Mouse (Mus musculus): ENCODE measurements around the gene Calcb. TPM values are rescaled to one million over a fixed set of nuclear protein-coding genes. Genes with fewer than 3 reads are reported as not detected.
"Not testable (repeated sequence)": the region's sequence is repeated elsewhere in the genome, so short reads cannot be mapped to it uniquely, and the experiment has no call there.

Calcb gene
- polyA plus RNA-seq, 1 experiment from 2014 or later = not detected

DNA sequence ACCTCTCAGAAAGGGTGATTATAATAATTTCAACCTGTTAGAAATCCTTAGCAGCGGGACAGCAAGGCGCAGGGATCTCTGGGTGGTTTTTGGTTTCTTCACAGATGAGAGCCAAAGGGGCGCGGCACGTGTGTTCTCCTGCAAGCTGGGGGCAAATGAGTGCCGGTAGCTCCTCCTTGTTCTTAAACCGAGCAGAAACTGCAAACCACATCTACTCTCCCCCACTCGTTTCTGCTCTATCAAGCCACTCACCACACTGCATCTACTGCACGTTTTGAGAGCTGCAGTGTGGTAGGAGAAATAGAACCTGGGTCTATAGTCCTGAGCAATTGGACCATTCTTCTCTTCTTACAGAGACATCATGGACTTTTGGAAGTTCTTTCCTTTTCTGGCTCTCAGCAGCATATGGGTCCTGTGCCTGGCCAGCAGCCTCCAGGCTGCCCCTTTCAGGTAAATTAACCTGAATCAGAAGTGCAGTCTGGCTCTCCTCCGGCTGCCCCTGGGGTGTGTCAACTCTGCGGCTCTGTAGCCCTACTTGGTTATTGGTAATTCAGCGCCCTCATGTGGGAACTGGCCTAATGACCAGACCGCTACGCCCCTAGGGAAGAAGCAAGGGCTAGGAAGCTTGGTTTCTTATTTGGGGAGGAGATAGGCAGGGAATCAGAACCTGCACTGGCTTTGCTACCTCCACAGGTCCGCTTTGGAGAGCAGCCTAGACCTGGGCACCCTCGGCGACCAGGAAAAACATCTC lies 1.1 kb downstream of the Calcb start:
- no peak for ATAC-seq

DNA sequence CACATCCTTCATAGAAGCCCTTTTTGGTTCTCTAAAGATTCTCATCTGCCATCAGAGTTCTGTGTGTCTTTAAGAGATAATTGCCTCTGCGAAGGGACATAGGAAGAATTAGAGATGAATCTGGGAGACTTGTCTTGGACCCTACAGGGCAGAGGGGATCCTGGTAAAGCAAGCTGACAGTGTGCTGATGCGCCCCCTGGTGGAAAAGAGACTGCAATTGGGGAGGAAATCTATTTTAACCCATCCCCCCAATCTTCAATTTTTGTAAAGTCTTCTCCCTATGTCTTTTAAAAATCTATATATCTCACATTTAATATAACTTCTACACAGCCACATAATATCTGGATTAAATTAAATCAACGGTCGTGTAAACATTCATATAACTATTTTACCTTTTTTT lies 11.3 kb downstream of the Calcb start:
- not testable (repeated sequence) for ATAC-seq; H3K9ac ChIP-seq (replicated peaks; ENCODE audit: low read depth, low read length); H3K27me3 ChIP-seq (replicated peaks; ENCODE audit: control insufficient read depth, insufficient read depth, low read length); H3K27ac ChIP-seq (ENCODE audit: low read length); H3K4me2 ChIP-seq (ENCODE audit: low read length); H3K4me1 ChIP-seq (replicated peaks; ENCODE audit: control insufficient read depth, insufficient read depth, low read length); H3K36me3 ChIP-seq (ENCODE audit: control insufficient read depth, insufficient read depth); H3K4me3 ChIP-seq (replicated peaks; ENCODE audit: low read length); H3K9me3 ChIP-seq (ENCODE audit: control insufficient read depth, low read length)
- 67% methylated on average over 4 of the region's 4 CpGs for WGBS

More for the DNA sequence above, 1.1 kb downstream of the Calcb start:
- H3K27me3 ChIP-seq (replicated peaks; ENCODE audit: control insufficient read depth, insufficient read depth, low read length) = peaks cover 24% of the 10 kb centered on the region
- peak overlapping the region; percentile 4 for H3K4me2 ChIP-seq (ENCODE audit: low read length)
- WGBS = 3% methylated on average over 17 of the region's 17 CpGs
- no peaks in the 10 kb centered on the region for H3K36me3 ChIP-seq (ENCODE audit: control insufficient read depth, insufficient read depth)
- no peak overlapping the region for H3K27ac ChIP-seq (ENCODE audit: low read length)
- no peaks in the 10 kb centered on the region for H3K9me3 ChIP-seq (ENCODE audit: control insufficient read depth, low read length)
- H3K9ac ChIP-seq (replicated peaks; ENCODE audit: low read depth, low read length) = no peak overlapping the region
- H3K4me3 ChIP-seq (replicated peaks; ENCODE audit: low read length) = no peak overlapping the region
- peaks cover 9% of the 10 kb centered on the region; the same call in 1 of the 2 replicates for H3K4me1 ChIP-seq (replicated peaks; ENCODE audit: control insufficient read depth, insufficient read depth, low read length)

DNA sequence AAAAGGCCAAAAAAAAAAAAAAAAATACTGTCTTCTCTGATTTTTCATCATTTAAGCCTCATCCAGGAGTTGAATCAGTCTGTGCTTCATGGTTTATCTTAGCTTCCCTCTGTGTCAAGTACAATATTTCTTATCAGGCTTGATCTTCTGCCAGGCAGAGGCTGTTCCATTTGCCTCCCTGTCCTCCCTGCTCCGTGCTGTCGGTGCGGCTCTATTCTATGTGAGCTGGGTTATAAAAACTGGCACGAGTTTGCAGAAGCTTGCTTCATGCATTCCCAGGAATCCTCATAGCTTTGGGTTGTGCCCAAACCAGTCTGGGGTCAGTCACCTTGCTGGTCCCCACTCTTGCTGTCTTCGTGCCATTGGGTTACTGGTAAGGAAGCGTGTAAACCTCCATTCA lies 12.7 kb downstream of the Calcb start:
- WGBS = 83% methylated on average over 6 of the region's 6 CpGs
- Histone ChIP-seq H3K27ac (ENCODE audit: low read length) (no peak overlapping the region), H3K4me2 (ENCODE audit: low read length) (no peak overlapping the region), H3K9me3 (ENCODE audit: control insufficient read depth, low read length) (no peaks in the 10 kb centered on the region), H3K4me1 (replicated peaks; ENCODE audit: control insufficient read depth, insufficient read depth, low read length) (no peaks in the 10 kb centered on the region), H3K9ac (replicated peaks; ENCODE audit: low read depth, low read length) (no peak overlapping the region), H3K4me3 (replicated peaks; ENCODE audit: low read length) (no peak overlapping the region), H3K27me3 (replicated peaks; ENCODE audit: control insufficient read depth, insufficient read depth, low read length) (no peaks in the 10 kb centered on the region), H3K36me3 (ENCODE audit: control insufficient read depth, insufficient read depth) (no peaks in the 10 kb centered on the region)
- ATAC-seq = no peak

DNA sequence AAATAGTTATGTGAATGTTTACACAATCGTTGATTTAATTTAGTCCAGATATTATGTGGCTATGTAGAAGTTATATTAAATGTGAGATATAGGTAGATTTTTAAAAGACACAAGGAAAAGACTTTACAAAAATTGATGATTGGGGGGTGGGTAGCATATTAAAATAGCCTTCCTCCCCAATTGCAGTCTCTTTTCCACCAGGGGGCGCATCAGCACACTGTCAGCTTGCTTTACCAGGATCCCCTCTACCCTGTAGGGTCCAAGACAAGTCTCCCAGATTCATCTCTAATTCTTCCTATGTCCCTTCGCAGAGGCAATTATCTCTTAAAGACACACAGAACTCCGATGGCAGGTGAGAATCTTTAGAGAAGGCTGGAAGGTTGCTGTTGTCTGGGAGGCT lies 13.3 kb downstream of the Calcb start:
- not testable (repeated sequence) for H3K27me3 ChIP-seq (replicated peaks; ENCODE audit: control insufficient read depth, insufficient read depth, low read length); ATAC-seq; H3K36me3 ChIP-seq (ENCODE audit: control insufficient read depth, insufficient read depth); H3K9me3 ChIP-seq (ENCODE audit: control insufficient read depth, low read length); H3K27ac ChIP-seq (ENCODE audit: low read length); H3K4me3 ChIP-seq (replicated peaks; ENCODE audit: low read length); H3K9ac ChIP-seq (replicated peaks; ENCODE audit: low read depth, low read length); H3K4me1 ChIP-seq (replicated peaks; ENCODE audit: control insufficient read depth, insufficient read depth, low read length); H3K4me2 ChIP-seq (ENCODE audit: low read length)
- WGBS = 39% methylated on average over 4 of the region's 4 CpGs

DNA sequence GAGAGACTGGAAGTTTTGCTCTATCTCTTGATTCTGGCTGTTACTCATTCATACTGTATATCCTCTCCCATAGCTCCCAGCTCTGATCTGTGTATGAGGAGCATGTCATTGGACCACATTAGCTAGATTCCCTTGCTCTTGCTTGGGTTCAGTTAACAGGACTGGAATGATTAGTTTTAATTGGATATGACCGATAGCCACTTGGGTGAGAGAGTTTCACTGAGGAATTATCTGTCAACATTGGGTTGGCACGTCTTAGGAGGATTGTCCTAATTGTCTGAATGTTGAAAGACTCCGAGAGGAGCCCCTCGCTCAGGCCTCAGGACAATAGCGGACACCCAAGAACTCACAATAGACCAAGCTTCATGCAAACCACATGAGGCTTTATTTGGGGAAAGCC lies 17.8 kb downstream of the Calcb start:
- Histone ChIP-seq H3K36me3 (ENCODE audit: control insufficient read depth, insufficient read depth) (no peaks in the 10 kb centered on the region), H3K27ac (ENCODE audit: low read length) (no peak overlapping the region), H3K4me3 (replicated peaks; ENCODE audit: low read length) (no peak overlapping the region), H3K4me1 (replicated peaks; ENCODE audit: control insufficient read depth, insufficient read depth, low read length) (no peaks in the 10 kb centered on the region), H3K9me3 (ENCODE audit: control insufficient read depth, low read length) (no peaks in the 10 kb centered on the region), H3K9ac (replicated peaks; ENCODE audit: low read depth, low read length) (no peak overlapping the region), H3K4me2 (ENCODE audit: low read length) (no peak overlapping the region), H3K27me3 (replicated peaks; ENCODE audit: control insufficient read depth, insufficient read depth, low read length) (no peaks in the 10 kb centered on the region)
- no peak for ATAC-seq
- WGBS = 44% methylated on average over 5 of the region's 5 CpGs

DNA sequence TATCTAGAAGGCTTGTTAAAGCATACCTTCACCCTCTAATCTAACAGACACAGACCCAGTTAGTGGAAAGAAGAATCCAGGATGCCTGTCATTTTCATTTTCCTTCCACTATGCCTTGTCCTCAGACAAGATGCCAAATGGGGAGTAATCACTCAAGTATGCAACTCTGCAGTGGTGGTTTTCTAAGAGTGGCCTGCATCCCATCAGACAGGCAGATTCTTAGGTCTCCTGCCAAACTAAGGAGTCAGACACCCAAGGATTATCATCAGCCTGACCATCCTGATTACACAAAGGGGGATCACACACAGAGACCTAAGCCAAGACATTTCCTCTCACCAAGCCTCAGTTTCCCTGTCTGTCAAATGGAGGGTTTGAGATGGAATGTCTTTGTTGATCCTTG lies 19.7 kb downstream of the Calcb start:
- H3K9me3 ChIP-seq (ENCODE audit: control insufficient read depth, low read length) = no peaks in the 10 kb centered on the region
- no peak overlapping the region for H3K9ac ChIP-seq (replicated peaks; ENCODE audit: low read depth, low read length)
- no peaks in the 10 kb centered on the region for H3K27me3 ChIP-seq (replicated peaks; ENCODE audit: control insufficient read depth, insufficient read depth, low read length)
- no peak overlapping the region for H3K27ac ChIP-seq (ENCODE audit: low read length)
- H3K4me1 ChIP-seq (replicated peaks; ENCODE audit: control insufficient read depth, insufficient read depth, low read length) = no peaks in the 10 kb centered on the region
- H3K36me3 ChIP-seq (ENCODE audit: control insufficient read depth, insufficient read depth) = no peaks in the 10 kb centered on the region
- no peak overlapping the region for H3K4me2 ChIP-seq (ENCODE audit: low read length)
- ATAC-seq = no peak
- no peak overlapping the region for H3K4me3 ChIP-seq (replicated peaks; ENCODE audit: low read length)

DNA sequence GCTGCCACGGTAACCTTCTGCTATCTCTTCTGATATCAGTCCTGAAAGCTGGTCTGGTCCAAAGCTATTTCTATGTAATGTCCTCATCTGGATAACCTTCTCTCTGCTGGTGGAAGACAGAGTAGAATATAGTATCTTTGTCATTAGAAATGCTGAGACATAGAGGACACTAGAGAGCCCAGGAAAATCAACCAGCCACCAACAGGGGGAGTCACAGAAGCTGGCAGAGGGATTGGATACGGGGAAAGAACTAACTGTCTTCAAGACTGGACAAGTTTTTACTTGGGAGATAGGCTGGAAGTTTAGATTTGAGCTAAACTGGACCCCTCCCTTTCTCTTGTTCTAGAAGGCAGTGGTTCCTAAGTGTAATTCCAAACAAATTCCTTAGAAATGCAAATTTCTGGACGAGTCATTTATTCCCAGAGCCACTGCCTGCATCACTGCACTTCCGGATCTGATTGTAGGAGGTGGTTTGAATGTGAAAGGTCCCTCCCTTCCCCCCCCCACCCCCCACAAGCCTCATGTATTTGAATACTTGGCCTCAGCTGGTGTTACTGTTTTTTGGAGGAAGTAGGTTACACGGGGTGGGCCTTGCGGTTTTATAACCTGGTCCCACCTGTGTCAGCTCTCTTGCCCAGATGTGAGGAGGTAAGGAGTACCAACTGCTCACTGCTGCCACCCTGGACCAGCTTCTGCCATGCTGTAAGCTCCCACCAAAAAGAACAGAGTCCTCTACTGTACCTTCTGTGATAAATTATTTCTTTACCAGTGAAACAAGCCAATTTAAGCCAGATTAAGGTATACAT lies 22.1 kb downstream of the Calcb start:
- Histone ChIP-seq H3K9me3 (ENCODE audit: control insufficient read depth, low read length) (no peaks in the 10 kb centered on the region), H3K4me1 (replicated peaks; ENCODE audit: control insufficient read depth, insufficient read depth, low read length) (peaks cover 2% of the 10 kb centered on the region), H3K27ac (ENCODE audit: low read length) (no peak overlapping the region), H3K4me2 (ENCODE audit: low read length) (no peak overlapping the region), H3K36me3 (ENCODE audit: control insufficient read depth, insufficient read depth) (no peaks in the 10 kb centered on the region), H3K4me3 (replicated peaks; ENCODE audit: low read length) (no peak overlapping the region), H3K27me3 (replicated peaks; ENCODE audit: control insufficient read depth, insufficient read depth, low read length) (no peaks in the 10 kb centered on the region; the same call in 1 of the 2 replicates), H3K9ac (replicated peaks; ENCODE audit: low read depth, low read length) (no peak overlapping the region)
- 40% methylated on average over 6 of the region's 6 CpGs for WGBS
- ATAC-seq = no peak

DNA sequence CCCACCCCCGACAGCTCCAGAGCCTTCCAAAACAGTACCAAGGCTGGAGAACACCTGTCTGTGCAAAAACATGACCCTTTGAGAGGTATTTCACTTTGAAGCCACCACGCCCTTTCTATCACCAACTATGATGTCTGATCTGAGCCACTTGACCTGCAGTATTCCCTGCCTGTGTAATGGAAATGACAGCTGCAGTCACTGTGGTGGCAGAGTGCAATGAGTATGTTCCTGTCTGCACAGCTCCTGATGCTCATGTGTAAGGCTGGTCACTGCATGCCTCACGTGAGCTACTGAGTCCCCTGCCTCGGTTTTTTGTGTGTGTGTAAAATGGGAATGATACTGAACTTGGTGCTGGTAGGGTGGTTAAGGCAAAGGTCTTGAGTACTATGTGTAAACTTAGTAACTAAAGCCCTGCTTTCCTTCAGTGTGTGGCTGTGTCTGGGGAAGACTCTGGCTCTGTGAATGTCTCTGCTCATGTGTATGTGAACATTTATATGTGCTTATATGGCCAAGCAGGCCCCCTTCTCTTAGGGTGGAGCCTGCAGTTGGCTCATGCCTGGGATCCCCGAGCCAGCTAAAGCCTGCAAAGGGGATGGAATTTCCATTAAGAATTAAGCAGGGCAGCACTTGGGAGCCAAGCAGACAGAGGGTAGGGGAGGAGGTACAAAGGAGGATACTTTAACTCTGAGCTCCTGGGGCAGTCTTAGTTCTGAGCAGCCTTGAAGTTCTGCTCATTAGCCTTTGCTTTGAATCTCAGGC lies 24.8 kb downstream of the Calcb start, which contains the start of gene Insc:
Insc (plus strand) TSS at position 673 of the 759 bp plus-strand sequence.
- no peaks in the 10 kb centered on the region; the same call in 1 of the 2 replicates for H3K27me3 ChIP-seq (replicated peaks; ENCODE audit: control insufficient read depth, insufficient read depth, low read length)
- no peak within 1 kb of the TSS for H3K27ac ChIP-seq (ENCODE audit: low read length)
- no peak for ATAC-seq
- no peaks in the 10 kb centered on the region for H3K36me3 ChIP-seq (ENCODE audit: control insufficient read depth, insufficient read depth)
- WGBS = 74% methylated on average over 5 of the region's 5 CpGs
- H3K4me3 ChIP-seq (replicated peaks; ENCODE audit: low read length) = no peak within 1 kb of the TSS
- no peaks in the 10 kb centered on the region for H3K9me3 ChIP-seq (ENCODE audit: control insufficient read depth, low read length)
- H3K4me1 ChIP-seq (replicated peaks; ENCODE audit: control insufficient read depth, insufficient read depth, low read length) = peaks cover 5% of the 10 kb centered on the region
- H3K9ac ChIP-seq (replicated peaks; ENCODE audit: low read depth, low read length) = no peak within 1 kb of the TSS
- no peak within 1 kb of the TSS for H3K4me2 ChIP-seq (ENCODE audit: low read length)

DNA sequence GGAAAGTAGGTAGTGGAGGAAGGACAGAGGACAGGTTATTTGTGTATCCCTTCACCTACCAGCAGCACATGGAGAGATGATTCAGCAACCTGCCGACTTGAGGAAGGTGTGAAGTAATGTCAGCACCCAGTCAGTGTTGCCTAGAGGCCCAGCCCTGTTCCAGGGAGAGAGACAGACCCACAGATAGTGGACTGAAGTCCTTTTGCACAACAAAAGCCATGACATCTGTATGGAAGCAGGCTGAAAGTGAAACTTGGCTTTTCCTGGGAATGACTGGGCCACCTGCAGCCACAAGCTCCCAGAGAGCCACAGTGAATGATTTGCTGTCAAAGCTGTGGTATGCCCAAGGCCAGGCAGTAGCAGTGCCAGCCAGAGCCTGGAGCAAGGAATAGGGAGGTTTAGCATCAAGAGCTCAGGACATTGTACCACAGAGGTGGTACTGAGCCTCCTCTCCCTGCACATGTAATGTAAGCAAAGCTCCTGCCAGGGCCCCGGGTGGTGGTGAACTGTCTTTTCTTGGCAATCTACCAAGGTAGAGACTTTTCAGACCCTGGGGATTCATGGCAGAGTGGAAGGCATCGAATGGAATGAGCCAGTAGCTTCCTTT lies 26.3 kb downstream of the Calcb start:
- Histone ChIP-seq H3K4me2 (ENCODE audit: low read length) (no peak overlapping the region), H3K9me3 (ENCODE audit: control insufficient read depth, low read length) (no peaks in the 10 kb centered on the region), H3K27ac (ENCODE audit: low read length) (no peak overlapping the region), H3K27me3 (replicated peaks; ENCODE audit: control insufficient read depth, insufficient read depth, low read length) (no peaks in the 10 kb centered on the region; the same call in 1 of the 2 replicates), H3K4me3 (replicated peaks; ENCODE audit: low read length) (no peak overlapping the region), H3K36me3 (ENCODE audit: control insufficient read depth, insufficient read depth) (no peaks in the 10 kb centered on the region), H3K4me1 (replicated peaks; ENCODE audit: control insufficient read depth, insufficient read depth, low read length) (peaks cover 5% of the 10 kb centered on the region), H3K9ac (replicated peaks; ENCODE audit: low read depth, low read length) (no peak overlapping the region)
- WGBS = 51% methylated on average over 3 of the region's 3 CpGs
- no peak; the same call in 1 of the 2 replicates for ATAC-seq
